Mouse (Mus musculus) mesoderm, embryonic 11.5 days (tissue): ENCODE measurements around the gene Slc27a5.

Experiments used
- DNase-seq: peaks from one replicate; pipeline ENCODE4 v3.0.0-alpha.2; 2012; ENCODE audit warnings: low read depth, low spot score

Slc27a5 gene

GRCm38 (mm10) chr7:12986906-12987305 lies 11.1 kb downstream of the Slc27a5 start:
- no peak for DNase-seq

- DNase-seq, result no peak
These were observed 12.3 kb downstream of the Slc27a5 start for GRCm38 (mm10) chr7:12985724-12986123.

GRCm38 (mm10) chr7:12980291-12980690 lies 17.7 kb downstream of the Slc27a5 start:
- DNase-seq, result no peak

- DNase-seq, result no peak
These were observed 18.2 kb downstream of the Slc27a5 start for GRCm38 (mm10) chr7:12979776-12980175.

- no peak for DNase-seq
These were observed 18.9 kb downstream of the Slc27a5 start for GRCm38 (mm10) chr7:12978931-12979722.

GRCm38 (mm10) chr7:12977682-12978389 lies 20.2 kb downstream of the Slc27a5 start, which contains the start of gene Zfp446:
Gene Zfp446 (plus strand): TSS chr7:12977848.
- peak; percentile 97 for DNase-seq

- DNase-seq, result no peak
These were observed 27.1 kb downstream of the Slc27a5 start for GRCm38 (mm10) chr7:12970906-12971305.

GRCm38 (mm10) chr7:12966104-12966845 lies 31.7 kb downstream of the Slc27a5 start:
- DNase-seq, result no peak

GRCm38 (mm10) chr7:12965678-12966091 lies 32.3 kb downstream of the Slc27a5 start, which contains the start of gene Zfp324:
Gene Zfp324 (plus strand): TSS chr7:12965838.
- peak; percentile 87 for DNase-seq

- DNase-seq, result peak; percentile 72
These were observed 36.4 kb downstream of the Slc27a5 start for GRCm38 (mm10) chr7:12961511-12962141.

GRCm38 (mm10) chr7:12959718-12960117 lies 38.3 kb downstream of the Slc27a5 start:
- no peak for DNase-seq

- DNase-seq, result no peak
These were observed 39.0 kb downstream of the Slc27a5 start for GRCm38 (mm10) chr7:12958948-12959347.

- no peak for DNase-seq
These were observed 40.5 kb downstream of the Slc27a5 start for GRCm38 (mm10) chr7:12957511-12957910.

- DNase-seq, result no peak
These were observed 43.1 kb downstream of the Slc27a5 start for GRCm38 (mm10) chr7:12954896-12955295.

GRCm38 (mm10) chr7:12949872-12950229 lies 48.1 kb downstream of the Slc27a5 start:
- DNase-seq, result no peak

- peak; percentile 96 for DNase-seq
These were observed 48.7 kb downstream of the Slc27a5 start for GRCm38 (mm10) chr7:12949032-12949871.

GRCm38 (mm10) chr7:12943488-12943887 lies 54.5 kb downstream of the Slc27a5 start:
- no peak for DNase-seq

GRCm38 (mm10) chr7:12940599-12940998 lies 57.4 kb downstream of the Slc27a5 start:
- DNase-seq, result no peak
